Mouse (Mus musculus): ENCODE measurements around the gene Asf1b.

- TF ChIP-seq GATA1 (IDR thresholded peaks at IDR 0.05; ENCODE audit: borderline replicate concordance, low read length): no peak
- TF ChIP-seq FLI1 (IDR thresholded peaks at IDR 0.05; ENCODE audit: low read length): no peak
These were observed 56.6 kb downstream of the Asf1b start, which contains the start of gene 2210011C24Rik for GRCm38 (mm10) chr8:84011705-84012498.

All from megakaryocyte, embryonic 14.5 days (primary cell).